Mouse (Mus musculus) right cerebral cortex, adult 18-20 months (tissue): ENCODE results near the gene Anln.
A peak's percentile ranks its signal among the peaks of the same experiment; 100 is the strongest.
"Not testable (repeated sequence)": the region's sequence is repeated elsewhere in the genome, so short reads cannot be mapped to it uniquely, and the experiment has no call there.

Source experiments
- DNase-seq: peaks from one replicate; pipeline ENCODE4 v3.0.0; 2022; ENCODE audit warnings: mixed read lengths

Anln gene

DNA sequence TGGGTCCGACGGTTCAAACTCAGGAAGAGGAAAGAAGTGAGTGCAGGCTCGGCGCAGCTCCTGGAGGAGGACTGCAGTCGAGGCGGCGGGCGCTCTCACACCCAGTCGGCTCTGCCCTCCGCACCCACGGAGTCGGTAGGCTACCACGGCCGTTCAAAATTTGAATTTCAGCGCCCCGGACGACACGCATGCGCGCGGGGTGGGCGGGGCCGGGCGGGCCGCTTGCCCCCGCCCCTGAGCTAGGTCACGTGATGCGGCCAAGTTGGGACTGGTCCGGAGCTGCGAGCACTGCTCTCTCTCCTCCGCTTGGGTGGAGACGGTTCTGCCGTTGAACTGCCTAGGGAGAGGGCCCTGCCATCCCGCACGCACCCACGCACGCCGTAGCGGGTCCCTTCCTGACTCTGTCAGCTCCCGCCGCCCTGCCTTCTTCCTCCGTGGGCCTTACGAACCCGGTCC lies at the start of gene Anln:
Gene Anln (minus strand): TSS at position 168 of the 456 bp plus-strand sequence.
- peak; percentile 83 for DNase-seq

DNA sequence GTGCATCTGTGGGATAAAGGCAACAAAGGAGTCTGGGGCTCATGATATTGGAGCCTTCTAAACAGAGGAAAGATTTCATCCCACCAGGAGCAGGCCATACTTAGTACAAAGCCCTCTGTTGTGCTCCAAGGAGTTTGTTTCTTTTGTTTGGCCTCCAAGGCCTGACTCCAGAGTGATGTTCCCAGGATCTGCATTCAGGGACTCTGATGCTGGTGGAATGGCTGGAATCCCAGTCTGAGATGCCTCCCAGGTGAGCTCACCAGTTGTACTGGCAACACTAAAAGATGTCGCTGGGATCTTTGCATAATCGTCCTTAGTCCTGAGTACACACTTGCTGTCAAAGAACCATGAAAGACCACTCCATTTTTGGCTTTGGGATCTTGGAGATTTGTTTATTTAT lies 45.1 kb upstream of the Anln start:
- no peak for DNase-seq

DNA sequence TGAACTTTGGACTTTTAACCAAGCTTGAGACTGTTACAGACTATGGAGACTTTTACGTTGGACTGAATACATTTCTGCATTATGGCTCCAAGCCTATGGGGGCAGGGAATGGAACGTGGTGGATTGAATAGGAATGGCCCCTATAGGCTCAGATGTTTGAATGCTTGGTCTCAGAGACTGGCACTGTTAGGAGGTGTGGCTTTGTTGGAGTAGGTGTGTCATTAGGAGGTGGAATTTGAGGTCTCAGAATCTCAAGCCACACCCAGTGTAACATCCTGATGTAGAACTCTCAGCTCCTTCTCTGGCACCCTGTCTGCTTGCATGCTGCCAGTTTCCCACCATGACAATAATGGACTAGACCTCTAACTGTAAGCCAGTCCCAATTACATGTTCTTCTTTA lies 44.2 kb upstream of the Anln start:
- no peak for DNase-seq

DNA sequence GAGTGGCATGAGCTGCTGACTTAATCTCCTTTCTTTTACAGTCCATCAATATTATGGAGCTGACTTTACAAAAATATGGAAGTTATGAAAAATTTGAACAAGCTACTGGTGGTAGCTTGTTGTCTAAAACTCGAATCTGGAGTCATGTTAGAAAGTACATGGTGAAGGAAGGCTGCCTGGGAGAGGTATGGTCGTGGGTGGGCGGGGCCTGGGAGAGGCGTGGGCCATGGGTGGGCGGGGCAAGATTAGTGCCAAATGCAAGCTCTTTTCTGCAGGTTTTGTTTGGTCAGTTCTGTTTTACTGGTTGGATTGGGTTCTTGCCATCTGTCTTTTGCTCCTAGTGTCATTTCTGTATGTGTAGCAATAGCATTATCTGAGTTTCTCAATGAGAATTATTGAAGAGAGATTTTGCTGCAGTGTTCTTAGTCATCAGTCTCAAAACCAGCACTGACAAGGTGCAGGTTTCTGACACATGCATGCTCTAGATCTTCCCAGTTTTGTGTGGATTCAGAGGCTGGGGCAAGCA lies 41.4 kb upstream of the Anln start:
- DNase-seq = no peak

DNA sequence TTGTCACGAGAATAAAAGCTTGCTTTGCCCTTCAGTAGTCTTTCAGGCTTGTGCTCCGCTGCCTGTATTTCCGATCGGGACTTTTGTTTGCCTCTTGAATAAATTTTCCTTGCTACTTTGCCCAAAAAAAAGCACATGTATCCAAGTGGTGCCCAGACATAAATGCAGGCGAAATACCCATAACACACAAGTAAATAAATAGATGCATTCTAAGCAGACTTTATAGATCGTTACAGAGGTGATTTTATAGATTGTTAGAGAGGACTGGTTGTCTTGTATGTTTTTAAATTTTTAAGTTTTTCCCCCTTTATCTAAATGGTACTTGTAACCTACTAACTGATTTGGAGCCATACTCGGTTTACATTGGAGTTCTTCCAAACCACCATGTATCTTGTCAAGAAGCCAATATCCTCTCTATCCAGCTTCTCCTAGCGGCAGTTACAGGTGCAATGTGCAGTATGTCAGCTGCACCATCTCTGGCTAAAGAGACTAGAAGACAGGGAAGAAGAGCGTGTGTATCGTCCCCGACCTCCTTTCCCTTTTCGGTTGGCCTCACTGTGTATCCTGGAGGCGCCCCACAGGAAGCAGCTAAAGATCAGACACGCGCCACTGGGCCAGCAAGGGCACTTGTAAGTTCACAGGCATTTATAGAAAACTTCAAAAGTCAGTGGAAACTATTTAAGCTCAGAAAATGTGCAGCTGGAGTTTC lies 40.7 kb upstream of the Anln start:
- no peak for DNase-seq

DNA sequence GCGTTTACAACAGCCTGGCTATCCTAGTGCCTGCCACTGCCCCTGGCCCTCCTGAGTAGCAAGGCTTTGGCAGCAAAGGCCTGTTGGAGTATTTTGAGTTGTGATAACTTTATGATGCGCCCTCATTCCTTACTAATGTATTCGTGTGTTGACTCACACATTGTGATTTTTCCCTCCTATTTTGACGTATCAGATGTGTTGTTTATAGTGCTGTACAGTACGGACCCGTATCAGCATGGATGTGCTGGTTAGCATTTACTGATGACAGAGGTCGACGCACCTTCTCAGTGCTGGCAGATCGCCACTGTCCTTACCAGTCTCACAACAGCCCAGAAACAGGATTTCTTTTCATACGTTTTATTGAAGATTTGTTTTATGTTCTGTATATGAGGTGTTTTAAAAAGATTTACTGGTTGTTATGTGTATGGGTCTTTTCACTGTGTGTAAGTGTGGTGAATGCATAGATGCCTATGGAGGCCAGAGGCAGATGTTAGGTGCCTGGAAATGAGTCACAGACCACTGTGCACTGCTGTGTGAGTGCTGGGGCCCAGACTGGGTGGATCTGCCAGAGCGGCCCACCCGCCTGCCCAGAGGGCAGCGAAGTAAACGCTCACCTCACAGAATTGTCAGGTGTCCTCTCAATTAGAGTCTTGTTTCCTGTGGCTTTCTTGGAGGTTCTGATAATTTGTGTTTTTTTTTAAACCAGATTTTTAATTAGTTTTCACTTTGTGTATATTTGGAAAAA lies 39.9 kb upstream of the Anln start:
- no peak for DNase-seq

DNA sequence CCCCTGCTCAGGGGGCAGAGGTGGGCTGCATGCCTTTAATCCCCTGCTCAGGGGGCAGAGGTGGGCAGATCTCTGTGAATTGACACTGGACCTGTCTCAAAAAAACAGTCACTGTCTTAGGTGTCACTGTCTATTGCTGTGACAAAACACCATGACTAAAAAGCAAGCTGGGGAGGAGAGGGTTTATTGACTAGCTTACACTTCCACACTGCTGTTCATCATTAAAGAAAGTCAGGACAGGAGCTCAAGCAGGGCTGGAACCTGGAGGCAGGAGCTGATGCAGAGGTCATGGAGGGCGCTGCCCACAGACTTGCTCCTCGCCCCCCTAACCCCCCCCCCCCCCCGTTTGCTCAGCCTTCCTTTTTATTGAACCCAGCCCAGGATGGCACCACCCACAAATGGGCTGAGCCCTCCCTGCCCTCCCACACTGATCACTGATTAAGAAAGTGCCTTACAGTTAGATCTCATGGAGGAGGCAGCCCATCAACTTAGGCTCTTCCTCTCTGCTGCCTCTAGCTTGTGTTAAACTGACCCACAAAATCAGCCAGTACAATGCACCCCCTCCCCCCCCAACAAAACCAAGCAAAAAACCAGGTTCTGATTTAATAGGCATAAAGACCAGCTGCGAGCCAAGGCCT lies 39.2 kb upstream of the Anln start:
- no peak for DNase-seq

DNA sequence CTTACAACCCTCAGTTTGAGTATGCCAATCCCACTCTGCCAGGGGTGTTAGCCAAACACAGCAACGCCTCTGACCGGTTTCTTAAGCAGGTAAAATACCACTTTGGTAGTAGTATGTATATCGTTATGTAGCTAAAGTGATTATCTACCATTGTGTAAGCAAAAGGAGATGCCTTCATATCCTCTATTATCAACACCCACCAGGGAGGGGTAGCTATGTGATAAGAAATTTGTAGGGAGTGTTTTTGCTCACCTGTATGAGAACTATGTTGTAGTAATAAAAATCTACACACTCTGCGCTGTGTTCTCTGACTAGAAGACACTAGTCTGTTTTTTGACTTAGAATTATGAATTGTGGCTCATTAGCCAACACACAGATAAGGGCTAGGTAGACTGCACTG lies 35.7 kb upstream of the Anln start:
- DNase-seq = no peak

DNA sequence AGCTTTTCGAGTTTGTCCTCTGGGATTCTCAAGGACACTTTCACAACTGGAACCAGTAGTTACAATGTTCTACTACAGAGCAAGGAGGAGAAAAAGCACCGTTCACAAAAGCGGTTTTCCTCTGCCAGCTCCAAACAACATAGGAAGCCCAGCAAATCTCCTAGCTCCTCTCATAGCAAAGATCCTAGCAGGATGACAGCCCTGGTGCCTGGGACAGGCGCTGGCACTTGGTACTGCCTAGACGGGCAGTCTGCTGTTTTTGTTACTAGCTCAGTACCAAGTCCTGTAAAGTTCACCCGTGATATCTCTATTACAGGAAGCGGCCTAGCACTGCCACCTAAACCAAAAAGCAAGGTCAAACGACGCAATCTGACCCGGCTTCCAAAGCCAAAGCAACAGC lies 35.2 kb upstream of the Anln start:
- no peak for DNase-seq

DNA sequence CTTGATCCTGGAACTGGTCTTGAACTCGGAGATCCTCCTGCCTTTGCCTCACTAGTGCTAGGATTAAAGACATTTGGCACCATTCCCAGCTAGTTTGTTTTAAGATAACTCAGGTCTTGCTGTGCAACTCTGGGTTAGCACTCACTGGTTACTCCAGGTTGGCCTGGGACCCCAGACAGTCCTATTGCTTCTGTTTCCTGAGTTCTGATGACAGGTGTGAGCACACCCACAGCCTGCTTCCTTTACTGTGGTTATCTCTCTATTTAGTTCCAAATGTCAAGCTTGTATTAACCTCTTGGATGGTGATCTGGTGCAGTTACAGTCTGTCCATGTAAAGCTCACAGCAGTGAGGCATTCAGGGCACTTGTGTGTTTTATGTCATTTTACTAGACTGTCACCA lies 34.5 kb upstream of the Anln start:
- no peak for DNase-seq

DNA sequence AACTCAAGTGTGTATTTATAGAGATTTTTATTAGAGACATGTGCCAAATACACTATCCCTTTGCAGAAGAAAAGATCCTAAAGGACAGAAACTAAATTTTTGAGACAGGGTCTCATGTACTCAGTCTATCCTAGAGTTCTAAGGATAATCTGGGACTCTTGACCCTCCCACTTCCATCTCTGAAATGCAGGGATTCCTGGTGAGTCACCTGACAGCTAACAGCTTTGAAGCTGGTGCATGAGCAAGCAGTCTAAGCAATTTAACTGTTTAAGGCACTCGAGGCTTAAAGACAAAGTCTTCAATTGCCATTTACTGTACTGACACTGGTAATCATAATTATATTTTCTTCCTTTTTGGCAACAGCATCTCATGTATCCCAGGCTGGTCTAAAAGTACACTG lies 33.6 kb upstream of the Anln start:
- DNase-seq = no peak

DNA sequence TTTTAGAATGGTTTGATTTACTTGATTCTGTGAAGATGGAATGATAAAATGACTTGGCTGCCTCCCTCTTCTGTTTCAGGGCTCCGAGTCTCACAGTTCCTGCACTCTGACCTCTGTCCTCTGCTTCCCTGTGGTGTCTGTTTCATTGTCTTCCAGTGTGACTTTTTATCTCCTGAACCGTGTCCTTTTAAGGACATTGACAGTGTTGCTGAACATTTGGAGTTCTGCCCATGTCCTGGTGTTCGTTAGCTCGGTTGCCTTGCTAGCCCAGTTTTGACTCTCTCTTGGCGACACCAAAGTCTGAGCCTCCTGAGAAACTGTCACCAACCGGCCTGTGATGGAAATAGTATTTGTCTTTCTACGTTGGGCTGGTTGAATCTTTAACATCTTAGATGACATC lies 31.5 kb upstream of the Anln start:
- DNase-seq = no peak

DNA sequence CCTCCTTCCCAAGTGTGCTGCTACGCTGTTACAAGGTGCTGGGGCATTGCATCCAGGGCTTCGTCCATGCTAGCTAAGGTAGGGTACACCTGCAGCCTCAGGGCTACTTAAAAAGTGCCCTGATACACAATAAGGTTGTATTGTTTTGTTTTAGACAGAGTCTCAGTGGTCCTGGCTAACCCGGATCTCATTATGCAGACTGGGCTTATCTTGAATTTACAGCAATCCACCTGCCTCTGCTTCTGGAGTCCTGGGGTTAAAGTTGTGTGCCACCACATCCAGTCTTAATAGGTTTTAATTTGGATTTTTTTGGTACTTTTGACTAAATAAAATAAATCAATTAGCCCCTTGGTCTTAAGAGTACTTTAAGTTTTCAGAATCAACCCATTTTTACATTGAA lies 30.9 kb upstream of the Anln start:
- DNase-seq = no peak

DNA sequence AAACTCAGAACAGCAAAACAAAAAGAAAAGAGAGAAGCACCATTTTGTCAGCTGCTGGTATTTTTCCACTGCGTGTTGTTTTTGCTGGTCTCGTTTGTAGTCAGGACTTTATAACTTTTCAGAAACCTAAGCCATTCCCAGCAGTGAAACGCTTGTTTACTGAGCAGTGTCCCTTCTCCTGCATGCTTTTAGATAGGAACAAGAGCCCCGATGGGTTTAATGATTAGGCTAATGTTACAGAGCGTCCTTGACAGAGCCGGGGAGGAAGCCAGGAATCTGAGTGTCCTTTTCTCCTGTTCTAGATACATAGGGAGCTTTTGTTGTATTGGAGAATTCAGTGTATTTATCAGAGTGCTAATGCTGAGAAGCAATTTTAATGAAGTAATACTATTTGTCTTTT lies 28.6 kb upstream of the Anln start:
- DNase-seq = no peak

DNA sequence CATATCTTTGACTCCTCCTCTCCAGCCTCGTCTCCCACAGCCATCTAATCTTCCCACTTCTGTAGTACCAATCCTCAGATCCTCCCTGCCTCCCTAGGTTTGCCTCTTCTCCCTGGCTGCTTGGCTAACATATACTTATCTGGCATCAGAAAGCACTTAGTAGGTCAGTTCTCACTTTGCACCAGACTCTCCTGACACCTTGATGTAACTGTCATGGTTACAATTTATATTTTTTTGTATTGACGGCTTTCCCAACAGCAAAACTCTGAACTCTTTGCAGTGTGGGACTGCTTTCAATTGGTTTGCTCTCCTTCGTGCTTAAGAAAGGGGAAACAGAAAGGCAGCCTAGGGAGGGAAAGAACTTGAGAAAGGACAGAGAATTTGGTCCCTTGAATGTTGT lies 27.2 kb upstream of the Anln start:
- no peak for DNase-seq

DNA sequence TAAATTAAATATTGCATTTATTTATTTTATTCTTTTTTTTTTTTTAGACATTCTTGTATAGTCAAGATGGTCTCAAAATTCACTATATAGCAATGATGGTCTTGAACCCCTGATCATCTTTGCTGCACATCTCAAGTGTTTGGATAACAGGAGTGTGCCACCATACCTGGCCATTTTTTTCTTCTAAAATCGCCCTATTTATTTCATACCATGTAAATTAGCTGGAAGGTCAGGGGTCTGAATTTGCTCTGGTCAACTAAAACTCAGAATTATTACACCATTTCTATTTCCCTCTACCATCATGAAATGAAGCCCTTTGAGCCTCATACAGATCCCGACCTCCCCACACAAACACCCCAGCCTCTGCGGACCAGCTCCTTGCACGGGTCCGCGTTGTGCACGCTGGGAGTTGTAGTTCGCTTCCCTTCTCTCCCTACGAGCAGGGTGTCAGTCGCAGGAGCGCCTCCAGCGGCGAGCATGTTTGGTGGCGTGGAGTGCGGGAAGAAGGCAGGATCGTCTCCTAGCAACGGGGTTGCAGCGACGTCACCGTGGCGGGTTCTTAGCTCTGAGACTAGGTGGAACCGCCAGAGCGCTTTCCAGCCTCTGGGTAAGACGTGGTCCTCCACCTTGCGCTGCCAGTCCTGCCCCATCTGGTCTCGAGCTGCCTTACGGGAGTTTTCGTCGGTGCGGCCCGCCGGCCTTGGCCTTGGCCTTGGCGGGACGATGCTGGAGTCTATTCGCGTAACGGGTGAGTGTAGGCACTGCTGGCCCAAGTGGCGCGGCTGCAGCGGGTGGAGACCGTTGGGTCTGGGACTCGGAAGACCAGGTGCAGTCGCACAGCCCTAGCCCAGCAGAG lies 22.2 kb upstream of the Anln start, which contains the start of gene 9530077C05Rik:
Gene 9530077C05Rik (plus strand): TSS at position 512 of the 856 bp plus-strand sequence.
- peak; percentile 99 for DNase-seq

DNA sequence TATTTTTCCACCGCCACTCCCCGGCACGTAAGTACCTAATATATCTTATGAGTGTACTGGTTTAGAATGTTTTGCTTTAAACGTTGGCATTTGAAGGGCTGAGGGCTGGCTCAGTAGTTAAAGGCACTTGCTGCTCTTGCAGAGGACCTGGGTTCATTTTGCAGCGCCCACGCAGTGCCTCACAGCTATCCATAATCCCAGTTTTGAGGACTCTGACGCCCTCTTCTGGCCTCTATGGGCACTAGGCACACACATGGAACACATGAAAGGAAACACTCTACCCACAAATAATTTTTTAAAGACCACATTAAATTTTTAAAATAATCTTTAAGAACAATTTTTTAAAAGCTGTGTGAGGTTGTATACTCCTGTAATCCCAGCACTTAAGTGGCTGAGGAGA lies 20.5 kb upstream of the Anln start:
- no peak for DNase-seq

DNA sequence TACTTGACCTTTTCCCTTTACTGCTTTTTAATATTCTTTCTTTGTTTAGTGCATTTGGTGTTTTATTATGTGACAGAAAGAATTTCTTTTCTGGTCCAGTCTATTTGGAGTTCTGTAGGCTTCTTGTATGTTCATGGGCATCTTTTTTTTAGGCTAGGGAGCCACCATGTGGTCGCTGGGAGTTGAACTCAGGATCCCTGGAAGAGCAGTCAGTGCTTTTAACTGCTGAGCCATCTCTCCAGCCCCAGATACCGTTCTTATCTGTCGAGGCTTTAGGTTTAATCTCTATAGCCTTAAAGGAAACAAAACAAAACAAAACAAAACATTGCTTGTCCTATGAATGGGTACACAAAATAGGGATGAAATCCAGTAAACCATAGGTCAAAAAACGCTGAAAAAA lies 19.4 kb upstream of the Anln start:
- peak; percentile 30 for DNase-seq

DNA sequence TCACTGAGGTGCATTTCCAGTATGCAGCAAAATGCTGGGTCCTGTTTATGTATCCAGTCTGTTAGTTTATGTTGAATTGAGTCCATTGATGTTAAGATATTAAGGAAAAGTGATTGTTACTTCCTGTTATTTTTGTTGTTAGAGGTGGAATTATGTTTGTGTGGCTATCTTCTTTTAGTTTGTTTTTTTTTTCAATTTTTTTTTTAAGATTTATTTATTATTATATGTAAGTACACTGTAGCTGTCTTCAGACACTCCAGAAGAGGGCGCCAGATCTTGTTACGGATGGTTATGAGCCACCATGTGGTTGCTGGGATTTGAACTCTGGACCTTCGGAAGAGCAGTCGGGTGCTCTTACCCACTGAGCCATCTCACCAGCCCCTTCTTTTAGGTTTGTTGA lies 18.6 kb upstream of the Anln start:
- DNase-seq = not testable (repeated sequence)

DNA sequence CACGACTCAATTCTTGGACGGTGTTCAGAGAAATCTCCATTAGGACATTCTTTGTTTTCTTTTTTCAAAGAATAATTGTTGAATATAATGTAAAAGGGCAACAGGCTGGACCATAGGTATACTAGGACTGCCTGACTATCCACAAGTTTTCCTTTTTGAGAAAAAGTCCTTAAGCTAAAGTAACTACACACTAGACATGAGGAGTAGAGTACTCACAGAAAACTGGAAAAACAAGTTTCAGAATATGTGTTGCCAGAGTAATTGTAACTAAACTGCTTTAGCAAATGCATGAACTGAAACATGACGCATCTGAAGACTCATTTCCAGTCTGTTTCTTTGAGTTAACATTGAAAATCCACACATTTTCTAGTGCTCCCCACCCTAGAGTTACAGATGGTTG lies 16.4 kb upstream of the Anln start:
- no peak for DNase-seq

DNA sequence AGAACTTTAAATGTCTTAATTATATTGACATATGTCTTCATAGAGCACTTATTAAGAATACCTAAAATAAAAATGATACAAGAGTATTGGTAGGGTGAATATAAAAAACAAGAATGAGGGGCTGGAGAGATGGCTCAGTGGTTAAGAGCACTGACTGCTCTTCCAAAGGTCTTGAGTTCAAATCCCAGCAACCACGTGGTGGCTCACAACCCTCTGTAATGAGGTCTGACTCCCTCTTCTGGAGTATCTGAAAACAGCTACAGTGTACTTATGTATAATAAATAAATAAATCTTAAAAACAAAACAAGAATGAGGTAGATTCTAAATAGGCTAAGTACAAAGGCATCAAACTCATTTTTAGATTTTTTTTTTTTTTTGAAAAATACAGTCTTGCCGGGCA lies 14.5 kb upstream of the Anln start:
- DNase-seq = not testable (repeated sequence)

DNA sequence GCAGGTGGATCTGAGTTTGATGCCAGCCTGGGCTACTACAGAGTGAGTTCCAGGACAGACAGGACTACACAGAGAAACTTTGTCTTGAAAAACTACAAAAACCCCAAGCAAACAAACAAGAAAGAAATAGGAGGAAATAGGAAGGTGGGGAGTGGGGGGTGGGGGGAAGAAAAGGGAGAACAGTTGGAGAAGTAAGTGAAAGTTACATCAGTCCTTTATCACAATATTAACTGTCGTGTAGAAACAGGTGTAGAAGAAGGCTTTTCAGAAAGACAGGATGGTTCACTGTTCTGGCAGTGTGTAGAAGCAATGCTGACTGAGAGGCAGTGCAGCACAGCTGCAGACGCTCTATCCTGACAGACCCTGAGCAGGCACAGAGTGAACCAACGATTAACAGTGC lies 14.0 kb upstream of the Anln start:
- no peak for DNase-seq

DNA sequence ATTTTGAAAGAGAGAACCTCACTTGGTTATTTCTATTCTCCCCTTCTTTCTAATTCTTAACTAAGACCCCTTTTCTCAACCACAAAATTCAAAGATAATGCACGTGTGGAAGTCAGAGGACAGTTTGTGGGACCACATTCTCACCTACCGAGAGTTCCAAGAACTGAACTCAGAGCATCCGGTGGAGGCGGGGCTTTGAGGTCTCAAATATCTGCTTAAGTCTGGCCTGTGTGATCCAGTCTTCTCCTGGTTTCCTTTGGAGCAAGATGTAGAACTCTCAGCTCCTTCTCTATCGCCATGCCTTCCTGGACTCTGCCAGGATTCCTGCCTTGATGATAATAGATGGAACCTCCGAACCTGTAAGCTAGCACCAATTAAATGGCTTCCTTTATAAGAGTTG lies 13.0 kb upstream of the Anln start:
- DNase-seq = no peak
